Mouse (Mus musculus): ENCODE results near the gene Abca16.

The Abca16 gene

GRCm38 (mm10) chr7:120409447-120409846 lies at the start of gene Abca16:
Gene Abca16, plus strand, starts transcription at chr7:120409647.
- no peak for DNase-seq (ENCODE audit: low spot score in 2 of 2)

GRCm38 (mm10) chr7:120361159-120361558 lies 48.3 kb upstream of the Abca16 start:
- DNase-seq (ENCODE audit: low spot score in 2 of 2) = no peak

GRCm38 (mm10) chr7:120412391-120412790 lies 2.9 kb downstream of the Abca16 start:
- DNase-seq (ENCODE audit: low spot score in 2 of 2) = no peak

- no peak for DNase-seq (ENCODE audit: low spot score in 2 of 2)
Observed at GRCm38 (mm10) chr7:120426625-120427024, 17.2 kb downstream of the Abca16 start.

GRCm38 (mm10) chr7:120431464-120431863 lies 22.0 kb downstream of the Abca16 start:
- DNase-seq (ENCODE audit: low spot score in 2 of 2) = no peak

- no peak for DNase-seq (ENCODE audit: low spot score in 2 of 2)
Observed at GRCm38 (mm10) chr7:120503891-120504662, 94.6 kb downstream of the Abca16 start.

- no peak for DNase-seq (ENCODE audit: low spot score in 2 of 2)
Observed at GRCm38 (mm10) chr7:120504663-120504979, 95.2 kb downstream of the Abca16 start.

- DNase-seq (ENCODE audit: low spot score in 2 of 2) = no peak
Observed at GRCm38 (mm10) chr7:120534805-120535204, 125.4 kb downstream of the Abca16 start.

- peak in 1 of 2 experiments; percentile 2 for DNase-seq (ENCODE audit: low spot score in 2 of 2)
Observed at GRCm38 (mm10) chr7:120552479-120553180, 143.2 kb downstream of the Abca16 start.

GRCm38 (mm10) chr7:120553181-120553551 lies 143.7 kb downstream of the Abca16 start:
- no peak for DNase-seq (ENCODE audit: low spot score in 2 of 2)

- no peak for DNase-seq (ENCODE audit: low spot score in 2 of 2)
Observed at GRCm38 (mm10) chr7:120567366-120567765, 157.9 kb downstream of the Abca16 start.

- no peak for DNase-seq (ENCODE audit: low spot score in 2 of 2)
Observed at GRCm38 (mm10) chr7:120576520-120576919, 167.1 kb downstream of the Abca16 start.

Measured in frontal cortex, postnatal 25 days (tissue).